Mouse (Mus musculus) kidney, postnatal 4 days (tissue): ENCODE results near the gene Hpgd.

Experiments used
- DNase-seq, 2 experiments: peaks; one replicate each; pipeline ENCODE4 v3.0.0; 2021; ENCODE audit warnings: mixed read lengths in 2 of 2

Hpgd gene

DNA sequence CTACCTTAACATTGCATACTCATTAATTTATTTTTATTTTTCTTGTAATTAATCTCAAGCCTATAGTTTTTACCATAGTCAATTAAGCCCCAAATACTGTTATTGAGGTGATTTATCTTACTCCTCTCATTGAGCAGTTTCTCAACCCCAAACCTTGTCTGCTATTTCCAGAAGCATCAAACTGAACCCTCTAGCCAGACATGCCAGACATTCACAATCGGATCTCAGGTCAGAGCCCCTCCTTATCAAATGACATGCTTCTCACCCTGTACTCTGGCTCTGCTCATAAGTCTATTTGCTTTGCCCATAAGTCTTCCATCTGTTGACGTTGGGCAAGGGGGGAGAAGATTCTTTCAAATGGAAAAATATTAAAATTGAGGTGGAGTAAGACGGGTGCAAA is 33.3 kb downstream of the Hpgd start:
- DNase-seq, result no peak

DNA sequence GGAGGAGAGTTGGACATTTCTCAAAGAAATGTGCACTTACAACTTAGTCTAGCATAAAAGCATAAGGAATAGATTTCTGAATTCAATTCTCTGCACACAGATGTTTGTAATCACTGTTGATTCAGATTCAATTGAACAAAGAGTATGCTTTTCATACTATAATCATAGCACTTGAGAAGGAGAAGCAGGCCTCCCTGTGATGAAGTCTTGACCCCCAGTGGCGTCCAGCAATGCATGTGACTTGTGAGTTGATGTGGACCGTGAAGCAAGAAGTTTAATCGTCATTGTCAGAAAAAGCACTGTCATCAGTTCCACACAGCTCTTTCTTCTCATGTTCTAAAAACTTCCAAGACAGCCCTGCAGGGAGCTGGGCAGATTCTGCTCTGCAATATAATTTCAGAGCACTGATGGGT is 33.8 kb downstream of the Hpgd start:
- DNase-seq, result peak in 1 of 2 experiments; percentile 1

DNA sequence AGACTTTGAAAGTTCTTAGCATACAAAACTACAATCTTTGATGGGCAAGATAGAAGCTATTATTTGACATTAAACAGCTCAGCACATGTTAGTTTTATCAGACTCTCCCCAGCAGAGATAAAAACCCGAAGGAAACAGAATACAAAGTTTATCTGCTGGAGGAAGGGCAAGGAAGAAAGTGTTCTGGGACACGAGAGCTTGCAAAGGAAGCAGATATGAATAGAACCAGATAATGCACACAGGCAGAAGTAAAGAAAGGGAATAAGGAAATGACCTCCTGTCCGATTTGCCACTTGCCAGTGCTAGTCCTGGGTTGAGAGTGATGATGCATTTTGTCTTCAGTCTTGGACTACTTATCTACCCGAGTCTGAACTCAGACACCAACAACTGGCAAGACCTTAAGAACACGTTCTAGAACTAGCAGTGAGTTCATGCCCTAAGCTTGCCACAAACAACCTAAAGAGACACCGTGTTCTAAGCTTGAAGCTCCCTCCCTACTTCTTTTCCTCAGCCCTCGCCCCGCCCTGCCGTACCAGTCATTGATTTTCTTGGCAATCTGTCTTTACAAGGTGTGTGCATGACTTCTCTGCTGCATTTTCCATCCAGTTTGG is 41.1 kb downstream of the Hpgd start:
- DNase-seq, result no peak

DNA sequence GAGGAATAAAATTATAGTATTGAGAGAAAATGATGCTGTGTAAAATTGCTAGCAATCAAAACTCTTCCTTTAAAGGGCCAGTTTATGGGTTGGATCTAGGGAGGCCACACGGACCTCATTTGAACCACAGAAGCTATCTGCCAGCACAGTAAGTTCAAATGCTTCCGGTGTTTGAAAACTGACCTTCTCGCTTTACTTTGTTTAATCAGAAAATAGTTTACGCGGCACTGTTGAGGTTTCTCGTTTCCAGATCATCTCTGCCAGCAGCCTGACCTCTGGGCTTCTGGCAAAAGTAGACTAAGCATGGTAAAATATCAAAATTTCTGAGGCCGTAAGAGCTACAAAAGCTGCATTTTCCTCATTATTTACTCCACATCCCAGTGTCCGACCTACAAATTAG is 42.4 kb downstream of the Hpgd start:
- no peak for DNase-seq

DNA sequence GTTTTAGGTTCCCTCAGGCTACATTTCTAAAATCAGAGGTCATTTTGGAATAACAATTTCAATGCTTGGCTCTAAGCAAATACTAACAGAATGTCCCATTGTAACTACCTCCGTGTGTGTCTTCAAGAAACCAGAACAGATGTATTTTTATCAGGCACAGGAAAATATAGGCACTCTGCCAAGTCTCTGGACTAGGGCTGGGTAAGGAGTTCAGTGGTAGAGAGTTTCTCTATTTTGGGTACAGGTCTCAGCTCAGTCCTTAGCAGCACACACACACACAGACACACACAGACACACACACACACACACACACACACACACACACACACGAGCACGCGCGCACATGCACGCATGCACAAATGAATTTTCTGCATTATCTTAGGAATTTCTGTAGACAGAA is 49.1 kb downstream of the Hpgd start:
- peak in 1 of 2 experiments; percentile 0 for DNase-seq

DNA sequence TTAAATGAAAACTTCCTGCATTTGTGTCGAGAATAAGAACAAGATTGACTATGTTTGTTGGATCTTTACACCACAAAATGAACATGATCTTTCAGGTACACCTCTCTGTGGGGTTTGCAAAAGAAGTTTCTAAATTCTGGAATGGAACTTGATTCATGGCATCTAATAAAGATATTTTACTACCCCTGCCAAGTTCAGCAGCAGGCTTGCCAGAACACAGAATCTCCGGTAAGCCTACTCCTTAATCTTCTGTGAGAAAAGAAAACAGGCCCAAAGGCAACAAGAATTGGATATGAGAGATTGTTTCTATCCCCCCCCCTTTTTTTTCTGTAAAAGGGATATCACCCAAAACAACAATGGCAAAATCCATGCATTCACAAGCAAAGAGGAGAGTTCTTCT is 49.6 kb downstream of the Hpgd start:
- peak; percentile 6 to 21 for DNase-seq

DNA sequence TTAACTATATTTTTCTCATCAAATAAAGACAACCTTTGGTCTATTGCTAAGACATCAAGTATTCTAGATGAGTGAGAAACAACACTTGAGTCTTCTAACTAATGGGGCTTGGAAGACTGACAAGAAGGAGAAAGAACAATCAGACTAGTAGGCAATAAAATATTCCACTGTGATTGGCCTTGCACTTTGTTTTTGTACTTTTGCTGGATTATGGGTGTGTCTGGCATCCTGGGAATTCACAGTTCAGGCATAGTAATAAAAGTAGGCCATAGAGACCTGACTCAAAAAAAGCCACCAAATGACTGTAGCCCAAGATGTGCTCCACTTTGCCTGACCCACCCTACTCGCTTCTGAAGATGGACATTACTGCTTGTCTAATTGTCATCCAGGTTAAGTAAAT is 50.0 kb downstream of the Hpgd start:
- no peak for DNase-seq

DNA sequence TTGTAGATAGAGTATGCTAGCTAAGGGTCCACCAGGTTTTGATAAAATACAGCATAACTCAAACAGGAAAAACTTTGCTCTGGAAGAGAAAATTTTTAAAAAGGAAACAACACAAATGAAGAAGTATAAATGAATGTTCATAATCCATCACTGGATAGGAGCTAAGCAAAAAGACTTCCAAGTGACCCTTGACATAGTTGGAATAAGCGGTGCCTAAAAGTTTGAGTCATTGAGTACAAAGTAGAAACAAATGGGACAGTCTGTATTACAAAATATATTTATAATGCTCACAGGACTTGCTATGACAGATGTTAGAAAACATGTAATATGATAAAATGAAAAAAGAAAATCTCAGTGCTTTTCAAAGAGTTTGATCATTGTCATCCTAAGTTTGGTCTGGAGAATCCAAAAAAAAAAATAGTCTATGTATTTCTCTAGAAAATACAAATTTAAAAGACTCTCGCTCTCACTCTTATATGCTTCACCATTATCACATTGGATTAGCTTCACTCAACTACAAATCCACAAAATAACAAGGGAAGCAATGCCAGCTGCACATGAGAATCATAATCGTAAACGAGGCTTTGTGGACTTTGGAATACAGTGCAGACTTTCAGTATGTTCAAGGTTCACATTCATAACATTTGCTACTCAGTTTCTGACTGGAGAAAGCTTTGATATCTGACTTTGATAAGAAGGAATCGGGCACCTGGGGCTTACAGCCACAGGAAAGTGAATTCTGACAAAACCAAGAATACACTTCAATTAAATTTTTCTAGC is 51.4 kb downstream of the Hpgd start:
- no peak for DNase-seq

DNA sequence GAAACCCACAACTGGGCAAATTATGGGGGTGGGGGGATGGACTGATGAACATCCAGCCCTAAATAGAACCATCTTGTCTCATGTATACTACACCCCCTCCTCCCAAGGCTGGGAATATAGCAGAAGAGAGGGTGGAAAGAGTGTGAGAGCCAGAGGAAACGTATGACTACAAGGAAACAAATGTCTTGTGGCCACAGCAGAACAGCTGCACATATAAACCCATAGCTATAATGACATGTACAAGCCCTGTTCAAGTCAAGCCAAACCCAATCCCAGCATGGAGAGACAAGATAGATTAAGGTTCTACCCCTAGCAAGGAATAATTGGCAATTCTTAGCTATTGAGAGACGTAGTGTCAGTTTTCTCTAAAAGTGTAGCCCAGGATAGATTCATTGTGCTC is 68.8 kb downstream of the Hpgd start:
- no peak for DNase-seq
